Mouse (Mus musculus) ZHBTc4 (cell line): ENCODE results near the gene Mavs.

Experiments
- DNase-seq: peaks from one replicate; pipeline ENCODE4 v3.0.0-alpha.2; 2011; ENCODE audit warnings: low read depth, low spot score

Gene Mavs

GRCm38 (mm10) chr2:131233307-131234126 is at the start of gene Mavs:
Gene Mavs (plus strand): TSS chr2:131234063.
- peak; percentile 98 for DNase-seq

DNA sequence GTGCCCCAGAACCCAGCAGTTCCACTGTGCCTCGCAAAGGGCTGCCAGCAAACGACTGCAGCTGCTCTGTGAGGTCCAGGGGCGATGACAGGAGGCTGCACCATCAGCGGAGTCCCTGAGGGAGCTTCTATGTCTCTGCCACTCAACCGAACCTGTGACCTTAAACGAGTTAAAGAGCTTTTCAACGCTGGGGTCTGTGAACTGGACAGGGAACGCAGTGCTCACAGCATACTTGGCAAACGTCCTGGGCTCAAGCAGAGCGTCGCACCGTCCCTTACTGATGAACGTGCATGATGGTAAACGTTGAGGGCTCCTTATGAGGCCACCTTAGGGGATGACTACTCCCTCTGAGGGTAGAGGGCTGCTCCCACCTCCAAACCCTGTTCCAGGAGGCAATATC is 47.5 kb upstream of the Mavs start:
- DNase-seq: no peak

DNA sequence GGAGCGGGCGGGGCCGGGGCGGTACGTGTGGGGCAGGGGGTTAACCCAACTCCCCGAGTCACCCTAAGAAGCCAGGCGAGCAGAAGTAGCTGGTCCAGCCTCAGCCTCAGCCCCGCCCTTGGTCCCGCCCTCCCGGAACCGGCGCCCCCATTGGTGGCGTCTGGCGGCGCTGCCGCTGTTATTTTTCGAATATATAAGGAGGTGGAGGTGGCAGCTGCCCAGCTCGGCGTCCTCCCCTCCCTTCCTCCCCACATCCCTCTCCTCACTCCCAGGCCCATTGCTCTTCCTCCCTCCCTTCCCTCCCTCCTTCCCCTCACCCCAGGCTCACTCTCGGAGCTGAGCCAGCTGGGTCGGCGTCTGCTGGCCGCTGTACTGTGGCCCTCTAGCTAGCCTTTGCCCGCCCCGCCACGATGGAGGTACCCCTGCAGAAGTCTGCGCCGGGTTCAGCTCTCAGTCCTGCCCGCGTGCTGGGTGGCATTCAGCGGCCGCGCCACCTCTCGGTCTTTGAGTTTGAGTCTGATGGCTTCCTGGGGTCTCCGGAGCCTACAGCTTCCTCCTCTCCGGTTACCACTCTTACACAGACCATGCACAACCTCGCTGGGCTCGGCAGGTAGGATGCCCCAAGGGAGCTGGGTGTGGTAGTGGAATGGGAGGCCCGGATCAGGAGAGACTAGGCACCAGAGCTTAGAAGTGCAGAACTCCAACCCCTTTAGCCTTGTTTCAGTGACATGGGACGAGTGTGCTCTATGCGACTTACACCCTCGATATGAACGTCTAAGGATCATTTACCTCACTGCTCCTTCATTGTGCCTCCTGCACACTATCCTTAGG is 46.9 kb upstream of the Mavs start, which contains the start of the genes Cdc25b and Spef1:
Gene Cdc25b, plus strand, starts transcription at position 179 of the 831 bp plus-strand sequence.
Gene Spef1, minus strand, starts transcription at position 512 of the 831 bp plus-strand sequence.
- DNase-seq: peak; percentile 86

DNA sequence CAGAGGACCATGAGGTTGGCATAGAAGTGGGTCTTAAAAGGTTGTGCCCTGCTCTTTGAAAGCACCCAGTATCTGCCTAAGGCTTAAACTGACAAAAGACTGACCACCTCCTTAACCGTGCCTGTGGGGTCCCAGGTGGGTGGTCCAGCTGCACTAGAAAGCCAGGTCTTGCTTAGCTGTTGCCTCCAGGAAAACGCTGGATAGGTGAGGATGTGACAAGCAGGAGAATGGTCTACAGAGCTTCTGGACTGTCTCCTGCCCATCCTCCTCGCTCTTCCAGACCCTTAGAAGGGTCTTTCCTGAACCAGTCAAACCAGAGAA is 46.3 kb upstream of the Mavs start:
- DNase-seq: no peak

- no peak for DNase-seq
These were observed 45.6 kb upstream of the Mavs start for GRCm38 (mm10) chr2:131188311-131188710.

DNA sequence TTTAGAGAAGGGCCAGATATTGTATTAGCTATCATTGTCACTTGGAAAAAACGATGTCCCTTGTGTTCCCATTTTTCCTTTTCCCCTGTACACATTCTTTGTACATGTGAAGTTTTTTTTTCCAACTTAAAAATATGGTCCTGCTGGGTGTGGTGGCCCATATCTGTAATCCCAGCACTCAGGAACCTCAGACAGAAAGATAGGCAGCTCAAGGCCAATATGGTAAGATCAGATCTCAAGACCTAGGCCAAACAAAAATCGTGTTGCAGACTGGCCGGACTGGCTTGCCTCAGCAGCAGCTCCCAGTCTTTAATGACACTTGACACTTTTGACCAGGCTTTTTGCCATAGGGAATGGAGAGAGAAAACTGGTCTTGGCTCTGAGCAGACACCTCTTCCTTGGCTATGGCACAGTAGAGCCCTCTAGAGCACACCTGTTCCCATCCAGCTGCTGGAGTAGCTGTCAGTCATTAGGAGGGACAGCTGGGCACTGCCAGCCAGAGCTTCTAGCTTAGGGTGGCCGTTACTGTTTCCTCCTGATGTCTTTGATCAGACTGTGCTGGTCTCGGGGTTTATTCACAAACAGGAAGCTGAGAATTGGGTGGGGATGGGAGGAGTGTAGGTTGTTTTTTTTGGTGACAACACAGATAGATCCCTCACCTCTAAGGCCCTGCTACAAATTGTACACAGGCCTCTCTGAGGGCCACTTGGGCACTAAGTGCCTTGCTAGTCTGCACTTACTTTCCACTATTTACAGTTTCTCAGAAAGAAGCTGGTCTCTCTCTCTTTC is 44.1 kb upstream of the Mavs start:
- no peak for DNase-seq

- peak; percentile 41 for DNase-seq
These were observed 43.4 kb upstream of the Mavs start for GRCm38 (mm10) chr2:131190344-131191004.

DNA sequence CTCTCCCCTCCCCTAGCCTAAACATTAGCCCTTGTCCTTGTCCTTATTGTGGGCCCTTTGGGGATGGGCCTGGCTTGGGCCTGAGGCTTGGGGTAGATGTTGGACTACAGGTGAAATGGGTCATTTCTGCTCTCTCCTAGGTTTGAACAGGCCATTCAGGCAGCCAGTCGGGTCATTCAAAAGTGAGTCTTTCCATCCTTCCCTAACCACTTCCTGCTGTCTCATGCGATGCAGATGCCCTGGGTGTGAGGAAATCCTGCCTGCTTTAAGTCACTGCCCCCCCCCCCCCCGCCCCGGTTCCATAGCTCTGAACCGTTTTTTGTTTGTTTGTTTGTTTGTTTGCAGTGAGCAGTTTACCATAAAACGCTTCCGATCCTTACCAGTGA is 42.9 kb upstream of the Mavs start:
- no peak for DNase-seq

- DNase-seq: no peak
These were observed 37.1 kb upstream of the Mavs start for GRCm38 (mm10) chr2:131196606-131197316.

DNA sequence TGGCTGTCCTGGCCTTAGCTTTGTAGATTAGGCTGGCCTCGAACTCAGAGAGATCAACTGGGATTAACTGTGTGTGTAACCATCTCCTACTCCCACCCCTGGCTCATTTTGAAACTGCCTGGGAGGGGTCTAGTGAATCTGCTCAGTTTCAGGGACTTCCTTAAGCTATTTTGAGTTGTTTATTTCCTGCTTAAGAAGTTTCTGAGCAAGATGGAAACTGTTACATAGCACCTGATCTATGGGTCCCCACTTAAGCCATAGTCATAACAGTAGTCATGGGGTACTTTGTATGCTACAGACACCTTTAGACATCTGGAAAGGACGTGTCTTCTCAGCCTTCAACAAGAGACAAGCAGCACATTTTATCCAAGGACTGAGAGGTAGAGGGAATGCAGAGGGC is 33.2 kb upstream of the Mavs start:
- no peak for DNase-seq

GRCm38 (mm10) chr2:131201262-131201661 is 32.6 kb upstream of the Mavs start:
- no peak for DNase-seq

GRCm38 (mm10) chr2:131203816-131204409 is 29.9 kb upstream of the Mavs start:
- no peak for DNase-seq

DNA sequence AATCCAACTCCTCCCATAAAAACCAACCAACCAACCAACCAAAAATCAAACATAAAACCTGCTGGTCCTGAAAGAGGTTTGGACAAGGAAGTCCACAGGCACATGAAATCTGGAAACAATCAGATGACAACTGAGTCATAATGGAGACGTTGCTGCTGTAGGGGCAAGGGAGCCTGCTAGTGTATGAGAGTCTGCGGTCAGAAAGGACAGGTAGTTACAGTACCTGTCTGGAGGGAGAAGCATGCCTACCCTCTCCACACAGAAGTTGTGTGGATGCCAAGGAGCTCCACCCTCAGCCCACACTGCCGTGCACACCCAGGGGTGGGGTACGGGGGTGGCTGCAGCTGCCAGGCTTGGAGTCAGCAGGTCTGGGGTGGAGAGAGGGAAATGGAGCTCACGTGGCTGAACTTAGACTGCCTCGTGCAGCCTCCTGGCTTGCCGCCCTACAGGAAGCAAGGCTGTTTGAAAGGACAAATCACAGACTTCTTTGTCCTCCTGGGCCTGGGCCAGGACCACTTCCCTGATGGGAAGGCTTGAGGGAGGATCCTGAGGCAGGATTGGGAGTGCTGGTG is 29.4 kb upstream of the Mavs start:
- peak; percentile 71 for DNase-seq

DNA sequence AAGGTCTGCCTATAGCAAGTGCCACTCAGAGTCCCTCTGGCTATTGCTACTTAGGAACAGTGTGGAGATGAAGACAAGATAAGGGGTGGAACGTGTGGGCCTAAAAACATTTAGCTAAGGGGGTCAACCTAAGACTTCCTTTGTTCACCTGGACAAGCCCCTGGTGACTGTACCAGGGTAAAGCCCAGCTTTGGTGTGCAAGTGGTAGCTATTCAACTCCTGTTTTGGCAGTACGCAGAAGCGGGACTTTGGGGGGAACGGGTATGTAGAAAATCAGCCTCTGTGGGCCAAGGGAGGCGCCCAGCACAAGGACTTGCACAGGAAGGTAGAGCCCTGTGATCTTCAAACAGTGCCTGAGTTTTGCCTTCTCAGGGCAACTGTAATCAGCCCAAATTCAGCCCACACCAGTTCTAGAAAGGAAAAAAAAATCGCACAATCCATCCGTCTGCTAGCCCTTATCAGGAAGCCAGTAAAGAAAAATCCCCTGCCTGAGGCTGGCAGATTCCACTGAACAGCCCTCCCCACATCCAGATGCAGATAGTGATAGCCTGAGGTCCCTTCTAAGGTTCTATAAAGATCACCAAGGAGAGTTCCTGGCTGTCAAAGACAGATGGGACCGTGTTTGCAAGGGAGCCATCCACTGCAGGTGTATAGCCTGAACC is 28.2 kb upstream of the Mavs start:
- DNase-seq: no peak

- DNase-seq: no peak
These were observed 27.1 kb upstream of the Mavs start, which contains the start of gene Ap5s1 for GRCm38 (mm10) chr2:131206778-131207177. Gene Ap5s1 (plus strand): TSS chr2:131207078.

DNA sequence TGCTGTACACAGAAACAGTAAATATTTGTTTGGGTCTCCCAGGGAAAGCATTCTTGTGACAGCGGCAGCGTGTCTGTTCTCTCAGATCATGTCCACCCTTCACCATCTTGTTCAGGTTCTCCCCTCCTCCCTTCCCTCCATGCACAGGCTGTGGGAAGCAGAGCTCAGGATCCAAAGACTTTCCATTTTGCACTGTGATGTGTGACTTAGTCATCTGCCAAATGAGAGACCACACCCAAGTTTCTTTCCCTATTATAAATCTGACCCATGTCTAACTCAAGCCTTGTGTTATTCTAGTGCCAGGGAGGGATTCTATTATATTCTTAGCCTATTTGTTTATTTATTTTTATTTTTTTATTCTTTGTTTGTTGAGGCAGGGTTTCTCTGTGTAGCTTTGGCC is 25.5 kb upstream of the Mavs start:
- DNase-seq: no peak

- DNase-seq: no peak
These were observed 24.6 kb upstream of the Mavs start for GRCm38 (mm10) chr2:131209125-131209795.

- peak; percentile 96 for DNase-seq
These were observed 23.7 kb upstream of the Mavs start for GRCm38 (mm10) chr2:131209969-131210792.
